Mouse (Mus musculus): ENCODE results near the gene Zbtb8b. TPM values are rescaled to one million over a fixed set of nuclear protein-coding genes. Genes with fewer than 3 reads are reported as not detected.
"Not testable (repeated sequence)": the region's sequence is repeated elsewhere in the genome, so short reads cannot be mapped to it uniquely, and the experiment has no call there.

Zbtb8b gene
- polyA plus RNA-seq, 1 experiment from 2014 or later: 1.7 TPM

DNA sequence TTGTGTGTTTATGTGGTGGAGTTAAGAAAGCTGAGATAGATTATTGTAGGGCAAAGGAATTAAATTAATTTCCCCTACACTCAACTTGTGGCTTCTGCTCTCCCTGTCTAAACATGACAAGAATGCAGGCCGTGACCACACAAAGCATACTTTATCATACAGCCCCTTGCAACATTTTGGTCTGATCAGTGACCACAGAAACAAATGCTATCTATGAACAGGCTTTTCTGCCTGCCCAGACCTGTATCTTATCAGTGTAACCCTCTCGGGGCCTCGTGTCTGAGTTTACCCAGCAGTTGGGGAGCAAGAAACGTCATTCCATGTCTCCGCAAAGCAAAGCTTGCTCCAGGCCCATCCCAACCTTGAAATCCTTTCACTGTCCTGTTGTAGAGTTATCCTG, 24.2 kb downstream of the Zbtb8b start:
- no peak for DNase-seq (ENCODE audit: low spot score)

DNA sequence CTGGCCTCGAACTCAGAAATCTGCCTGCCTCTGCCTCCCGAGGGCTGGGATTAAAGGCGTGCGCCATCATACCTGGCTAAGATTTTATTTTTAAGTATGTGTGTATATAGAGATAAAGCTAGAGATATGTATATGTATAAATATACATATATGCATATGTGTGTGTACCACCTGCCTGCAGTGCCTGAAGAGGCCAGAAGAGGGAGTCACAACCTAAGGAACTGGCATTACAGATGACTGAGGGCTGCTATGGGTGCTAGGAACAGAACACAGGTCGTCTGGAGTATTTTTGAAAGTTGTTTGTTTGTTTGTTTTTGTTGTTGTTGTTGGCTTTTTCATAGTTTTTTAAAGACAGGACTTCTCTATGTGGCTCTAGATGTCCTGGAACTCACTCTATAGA, 24.8 kb downstream of the Zbtb8b start:
- DNase-seq (ENCODE audit: low spot score): no peak

DNA sequence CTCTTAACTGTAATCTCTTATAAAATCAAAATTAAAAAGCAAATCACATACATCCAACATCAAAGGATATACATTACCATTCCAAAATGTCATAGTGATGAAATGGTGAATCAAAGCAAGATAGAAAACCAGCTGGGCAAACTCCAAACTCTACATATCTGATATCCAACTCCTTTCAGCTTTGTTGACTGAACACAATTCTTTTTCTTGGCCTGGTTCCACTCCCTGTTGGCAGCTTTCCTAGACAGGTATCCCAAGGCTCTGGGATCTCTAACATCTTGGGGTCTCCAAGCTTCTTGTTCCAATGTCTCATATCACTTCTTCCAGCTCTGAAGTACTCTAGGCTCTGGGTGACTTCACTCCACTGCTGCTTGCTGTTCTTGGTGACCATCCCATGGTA, 29.7 kb downstream of the Zbtb8b start:
- no peak for DNase-seq (ENCODE audit: low spot score)

DNA sequence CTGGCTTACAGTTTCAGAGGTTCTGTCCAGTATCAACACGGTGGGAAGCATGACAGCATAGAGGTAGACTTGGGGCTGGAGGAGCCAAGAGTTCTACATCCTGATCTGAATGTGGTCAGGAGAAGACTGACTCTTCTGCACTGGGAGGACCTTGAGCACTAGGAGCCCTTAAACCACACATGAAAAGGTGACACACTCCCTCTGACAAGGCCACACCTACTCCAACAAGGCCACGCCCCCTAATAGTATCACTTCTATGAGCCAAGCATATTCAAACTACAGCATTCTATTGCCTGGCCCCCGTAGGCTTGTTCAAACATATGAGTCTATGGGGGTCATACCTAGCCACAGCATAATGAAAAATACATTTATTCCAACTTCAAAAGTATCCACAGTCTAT, 30.1 kb downstream of the Zbtb8b start:
- not testable (repeated sequence) for DNase-seq (ENCODE audit: low spot score)

DNA sequence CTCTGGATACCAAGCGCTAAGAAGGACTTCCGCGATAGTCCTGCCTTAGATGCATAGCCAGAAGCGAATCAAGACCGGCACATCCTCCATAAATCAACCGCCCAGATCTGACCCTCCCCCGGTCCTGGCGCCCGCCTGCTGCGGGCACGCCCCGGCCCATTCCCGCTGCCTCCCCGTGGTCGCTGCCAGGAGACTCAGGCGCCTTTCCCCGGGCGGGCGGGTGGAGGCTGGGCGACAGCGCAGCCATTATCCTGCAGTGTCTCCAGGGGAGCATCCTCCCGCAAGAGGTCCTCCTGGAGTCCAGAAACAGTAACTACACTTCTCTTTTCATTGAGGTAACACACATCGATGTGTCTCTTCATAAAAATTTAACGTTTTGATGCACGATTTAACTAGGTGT, 34.2 kb downstream of the Zbtb8b start:
- peak; percentile 58 for DNase-seq (ENCODE audit: low spot score)

DNA sequence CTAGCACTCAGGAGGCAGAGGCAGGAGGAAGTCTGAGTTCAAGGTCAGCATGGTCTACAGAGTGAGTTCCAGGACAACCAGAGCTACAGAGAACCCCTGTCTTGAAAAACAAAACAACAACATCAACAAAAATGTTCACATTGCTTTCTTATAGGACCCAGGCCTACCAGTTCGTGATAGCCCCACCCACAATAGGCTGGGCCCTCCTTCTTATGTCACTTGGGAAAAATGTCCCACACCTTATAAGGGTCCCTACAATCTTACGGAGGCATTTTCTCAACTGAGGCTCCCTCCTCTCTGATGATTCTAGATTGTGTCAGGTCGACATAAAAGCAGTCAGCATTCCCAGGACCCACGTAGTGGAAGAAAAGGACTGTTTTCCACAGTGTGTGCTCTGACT, 40.8 kb downstream of the Zbtb8b start:
- DNase-seq (ENCODE audit: low spot score): no peak

DNA sequence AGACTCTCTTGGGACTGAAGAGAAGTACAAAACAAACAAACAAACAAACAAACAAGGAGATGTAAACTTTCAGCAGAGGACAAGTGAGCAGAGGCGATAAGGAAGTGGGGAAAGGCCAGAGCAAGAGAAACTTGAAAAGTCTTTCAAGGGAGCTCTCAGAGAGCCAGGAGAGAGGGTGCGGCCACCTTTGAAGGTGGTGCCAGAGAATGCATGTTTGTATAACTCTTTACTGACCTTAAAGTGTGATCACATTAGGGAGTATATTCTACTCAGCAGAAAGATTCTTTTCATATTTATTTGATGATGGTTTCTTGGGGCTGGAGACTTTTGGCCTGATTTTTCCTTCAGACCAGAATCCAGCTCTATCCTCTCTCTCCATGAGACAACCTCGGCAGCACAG, 43.7 kb downstream of the Zbtb8b start:
- DNase-seq (ENCODE audit: low spot score): no peak

DNA sequence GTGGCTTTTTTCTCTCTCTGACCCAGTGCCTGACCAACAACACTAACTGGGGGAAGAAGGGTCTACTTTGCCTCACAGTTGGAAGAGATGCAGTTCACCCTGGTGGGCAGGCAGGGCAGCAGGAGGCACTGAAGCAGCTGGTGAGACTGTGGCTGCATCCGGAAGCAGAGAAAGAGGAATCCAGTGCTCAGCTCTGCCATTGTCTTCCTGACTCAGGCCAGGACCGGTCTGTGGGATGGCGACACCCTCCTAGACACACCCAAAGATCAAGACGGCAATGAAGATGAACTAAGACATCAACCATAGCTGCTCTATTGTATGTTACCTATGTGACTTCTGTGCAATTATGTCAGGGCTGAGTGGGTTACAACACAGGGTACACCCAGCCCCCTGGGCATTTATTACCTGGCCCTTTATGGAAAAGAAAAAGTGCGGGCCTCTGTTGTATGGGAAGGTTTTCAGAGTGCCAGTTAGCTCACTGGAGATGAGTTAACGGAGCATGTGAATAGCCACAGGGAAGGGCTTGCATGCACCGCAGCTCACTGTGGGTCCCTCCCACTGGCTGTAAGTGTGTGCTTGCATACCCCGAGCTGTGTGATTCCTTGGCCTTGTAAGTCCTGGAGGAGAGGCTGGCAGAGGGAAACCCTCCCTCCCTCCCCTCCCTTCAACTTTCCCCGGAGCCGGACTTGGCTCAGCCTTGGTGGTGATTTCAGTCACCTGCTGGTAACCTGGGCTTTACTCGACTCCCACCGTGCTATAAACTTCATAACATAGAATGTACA, 46.4 kb downstream of the Zbtb8b start:
- no peak for DNase-seq (ENCODE audit: low spot score)

DNA sequence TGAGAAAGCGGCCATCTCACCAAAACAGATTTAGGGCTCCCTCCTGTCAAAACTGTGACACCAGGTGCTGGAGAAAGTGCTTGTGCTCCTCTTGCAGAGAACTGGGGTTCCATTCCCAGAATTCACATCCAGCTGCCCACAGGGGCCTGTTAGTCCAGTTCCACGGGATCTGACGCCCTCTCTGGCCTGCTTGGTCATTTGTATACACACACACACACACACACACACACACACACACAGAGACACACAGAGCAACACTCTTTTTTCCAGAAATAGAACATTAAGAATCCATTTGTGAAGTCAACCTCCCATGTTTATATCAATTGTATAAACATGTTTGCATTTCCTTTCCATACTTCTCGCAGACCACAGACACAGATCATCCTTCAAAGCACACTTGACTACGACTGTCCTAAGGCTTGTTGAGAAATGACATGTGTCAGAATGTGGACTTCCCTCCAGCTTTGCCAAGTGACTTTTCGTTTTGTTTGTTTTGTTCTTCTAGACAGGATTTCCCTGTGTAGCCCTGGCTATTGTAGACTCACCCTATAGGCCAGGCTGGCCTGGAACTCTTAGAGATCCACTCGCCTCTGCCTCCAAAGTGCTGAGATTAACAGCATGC, 49.6 kb downstream of the Zbtb8b start:
- DNase-seq (ENCODE audit: low spot score): no peak

DNA sequence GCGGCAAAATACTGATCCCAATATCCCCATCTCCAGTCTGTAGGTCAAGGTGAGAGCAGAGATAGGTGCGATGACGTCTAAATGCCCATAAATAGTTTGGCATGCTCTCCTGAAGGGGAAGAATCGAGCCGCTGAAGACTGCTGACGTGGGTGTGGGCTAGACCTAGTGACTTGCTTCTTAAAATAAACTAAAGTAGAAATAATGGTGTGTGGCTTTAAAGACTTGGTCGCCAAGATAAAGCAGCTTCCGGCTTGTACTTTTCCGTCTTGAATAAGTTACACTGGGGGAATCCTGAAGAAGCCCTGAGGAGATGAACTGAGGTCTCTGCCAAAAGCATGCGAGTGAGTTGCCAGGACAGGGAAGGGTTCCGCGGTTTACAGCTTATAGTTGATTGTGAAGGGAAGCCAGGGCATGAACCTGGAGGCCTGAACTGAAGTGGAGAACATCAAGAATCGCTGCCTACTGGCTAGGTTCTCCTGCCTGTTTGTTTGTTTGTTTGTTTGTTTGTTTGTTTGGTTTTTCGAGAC, 50.4 kb downstream of the Zbtb8b start:
- DNase-seq (ENCODE audit: low spot score): no peak

DNA sequence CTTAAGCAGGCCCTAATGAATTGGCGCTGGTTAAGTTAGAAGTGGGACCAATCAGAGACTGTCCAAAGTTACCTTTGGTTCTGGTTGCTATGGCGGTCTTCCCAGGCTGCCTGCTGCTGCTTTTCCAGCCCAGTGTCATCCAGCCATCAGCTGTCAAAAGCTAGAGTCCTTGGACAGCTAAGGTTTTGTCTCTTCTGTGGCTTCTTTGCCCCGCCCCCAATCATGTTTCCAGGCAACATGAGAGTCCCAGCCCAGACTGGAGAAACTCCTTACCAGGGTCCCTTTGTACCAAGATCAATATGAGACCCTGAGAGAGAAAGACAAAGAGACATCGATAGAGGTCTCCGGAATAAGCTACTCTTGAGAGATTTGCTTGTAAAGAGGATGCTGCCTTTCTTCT, 52.2 kb downstream of the Zbtb8b start:
- DNase-seq (ENCODE audit: low spot score): no peak

DNA sequence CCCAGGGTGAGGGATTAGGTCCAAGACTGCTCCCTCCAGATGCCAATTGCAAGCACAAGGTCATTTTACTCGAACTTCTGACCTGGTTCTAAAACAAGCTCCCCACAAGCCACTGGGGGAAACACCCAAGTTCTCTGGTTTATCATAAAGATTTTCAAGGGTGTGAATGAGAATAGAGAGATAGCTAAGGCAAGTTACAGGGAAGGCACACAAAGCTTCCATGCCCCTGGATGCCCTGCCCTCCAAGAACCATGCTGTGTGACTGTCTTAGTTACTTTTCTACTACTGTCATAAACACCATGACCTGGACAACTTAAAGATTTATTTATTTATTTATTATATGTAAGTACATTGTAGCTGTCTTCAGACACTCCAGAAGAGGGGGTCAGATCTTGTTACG, 53.7 kb downstream of the Zbtb8b start:
- no peak for DNase-seq (ENCODE audit: low spot score)

DNA sequence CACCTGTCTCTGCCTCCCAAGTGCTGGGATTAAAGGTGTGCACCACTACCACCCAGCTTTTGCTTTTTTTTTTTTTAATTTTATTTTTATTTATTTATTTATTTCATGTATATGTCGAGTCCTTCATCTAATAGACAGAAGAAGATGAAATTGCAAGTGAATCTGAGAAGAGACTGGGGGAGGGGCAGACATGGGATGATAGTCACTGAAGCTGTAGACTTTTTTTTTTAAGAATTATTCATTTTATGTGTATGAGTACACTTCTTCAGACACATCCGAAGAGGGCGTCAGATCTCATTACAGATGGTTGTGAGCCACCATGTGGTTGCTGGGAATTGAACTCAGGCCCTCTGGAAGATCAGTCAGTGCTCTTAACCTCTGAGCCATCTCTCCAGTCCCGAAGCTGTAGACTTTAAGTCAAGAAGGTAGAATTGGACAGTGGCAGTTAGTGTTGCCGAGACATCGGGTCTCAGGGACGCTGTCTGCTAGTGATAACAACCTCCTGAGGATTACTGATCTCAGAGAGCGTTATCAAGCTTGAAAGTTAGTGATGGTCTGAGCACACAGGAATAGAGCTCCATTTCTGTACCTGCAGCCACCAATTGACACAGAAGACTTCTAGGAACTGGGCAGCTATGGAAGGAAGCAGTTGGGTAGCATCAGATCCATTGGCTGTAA, 54.2 kb downstream of the Zbtb8b start:
- no peak for DNase-seq (ENCODE audit: low spot score)

DNA sequence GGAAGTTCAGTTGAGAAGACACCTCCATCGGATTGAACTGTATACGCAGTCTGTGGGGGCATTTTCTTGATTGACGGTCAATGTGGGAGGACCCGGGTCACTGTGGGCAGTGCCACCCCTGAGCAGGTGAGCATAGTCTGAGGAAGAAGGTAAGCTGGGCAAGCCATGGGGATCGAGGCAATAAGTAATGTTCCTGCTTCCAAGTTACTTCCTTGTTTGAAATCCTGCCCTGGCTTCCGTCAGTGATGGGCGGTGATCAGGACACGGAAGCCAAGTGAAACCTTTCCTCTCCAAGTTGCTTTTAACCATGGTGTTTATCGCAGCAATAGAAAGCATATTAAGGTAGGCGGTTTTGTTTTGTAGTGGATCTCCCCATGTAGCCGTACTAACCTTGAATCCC, 55.0 kb downstream of the Zbtb8b start:
- no peak for DNase-seq (ENCODE audit: low spot score)

DNA sequence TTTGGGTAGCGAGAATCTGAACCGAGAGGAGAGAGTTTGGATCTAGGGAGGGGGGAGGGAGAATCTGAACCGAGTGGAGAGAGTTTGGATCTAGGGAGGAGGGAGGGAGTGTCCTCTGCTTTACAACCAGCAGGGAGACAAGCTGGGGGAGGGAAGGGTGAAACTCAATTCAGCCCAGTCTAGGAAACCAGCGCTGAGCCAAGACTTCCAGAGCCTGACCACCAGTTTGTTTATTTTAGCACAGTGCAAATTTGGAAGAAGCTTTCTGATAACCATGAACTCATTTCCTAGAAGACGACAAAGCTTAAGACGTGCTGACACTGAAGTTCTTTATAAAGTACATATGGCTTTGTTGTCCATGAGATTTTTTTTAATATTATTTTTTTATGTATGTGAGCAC, 56.2 kb downstream of the Zbtb8b start:
- DNase-seq (ENCODE audit: low spot score): no peak

DNA sequence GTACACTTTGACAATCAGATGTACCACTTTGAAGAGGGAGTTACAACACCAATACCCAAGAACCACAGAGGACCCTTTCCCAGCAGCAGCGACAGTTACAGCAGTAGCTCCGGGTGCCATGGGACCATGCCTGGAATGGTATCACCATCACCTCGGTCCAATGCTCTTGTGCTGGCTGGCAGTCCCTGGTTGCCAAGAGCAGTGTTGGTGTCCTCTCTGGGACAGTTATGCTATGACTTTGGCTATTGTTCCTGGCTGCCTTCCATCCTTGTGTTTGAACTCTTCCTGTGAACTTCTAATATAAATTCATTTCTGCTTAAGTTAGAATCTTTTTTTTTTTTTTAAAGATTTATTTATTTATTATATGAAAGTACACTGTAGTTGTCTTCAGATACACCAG, 57.1 kb downstream of the Zbtb8b start:
- DNase-seq (ENCODE audit: low spot score): no peak

DNA sequence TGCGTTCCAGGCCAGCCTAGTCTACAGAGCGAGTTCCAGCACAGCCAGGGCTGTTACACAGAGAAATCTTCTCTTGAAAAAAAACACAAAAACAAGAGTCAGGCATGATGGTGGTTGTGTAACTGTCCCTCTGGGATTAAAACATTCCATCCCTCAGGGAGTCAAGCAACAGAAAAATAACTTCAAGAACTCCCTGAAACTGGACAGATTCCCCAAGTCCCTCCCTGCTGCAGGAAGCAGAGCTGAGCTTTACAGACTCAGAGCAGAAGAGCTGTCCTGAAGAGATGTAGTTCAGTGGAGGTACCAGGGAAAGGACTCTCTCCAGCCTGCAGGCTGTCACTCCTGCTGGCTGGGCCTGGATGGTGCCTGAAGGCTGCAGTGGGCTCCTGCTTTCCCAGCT, 58.2 kb downstream of the Zbtb8b start:
- no peak for DNase-seq (ENCODE audit: low spot score)

DNA sequence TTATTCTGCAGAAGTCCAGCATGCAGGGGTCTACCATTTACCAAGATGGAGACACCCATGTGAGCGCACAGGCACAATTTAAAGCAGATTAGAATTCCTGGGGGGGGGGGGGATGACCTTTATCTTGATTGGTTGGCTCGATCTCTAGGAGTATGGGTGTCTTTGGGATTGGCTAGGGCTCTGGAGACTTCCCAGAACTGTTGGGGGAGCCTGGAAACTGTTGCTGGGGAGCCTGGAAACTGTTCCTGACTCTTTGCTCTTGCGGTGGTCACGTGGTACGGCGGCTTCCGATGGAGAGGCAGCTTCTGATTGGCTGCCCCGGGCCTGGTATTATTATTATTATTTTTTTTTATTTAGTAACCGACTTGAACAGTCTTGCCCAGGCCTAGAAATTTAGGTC, 58.6 kb downstream of the Zbtb8b start:
- DNase-seq (ENCODE audit: low spot score): no peak

DNA sequence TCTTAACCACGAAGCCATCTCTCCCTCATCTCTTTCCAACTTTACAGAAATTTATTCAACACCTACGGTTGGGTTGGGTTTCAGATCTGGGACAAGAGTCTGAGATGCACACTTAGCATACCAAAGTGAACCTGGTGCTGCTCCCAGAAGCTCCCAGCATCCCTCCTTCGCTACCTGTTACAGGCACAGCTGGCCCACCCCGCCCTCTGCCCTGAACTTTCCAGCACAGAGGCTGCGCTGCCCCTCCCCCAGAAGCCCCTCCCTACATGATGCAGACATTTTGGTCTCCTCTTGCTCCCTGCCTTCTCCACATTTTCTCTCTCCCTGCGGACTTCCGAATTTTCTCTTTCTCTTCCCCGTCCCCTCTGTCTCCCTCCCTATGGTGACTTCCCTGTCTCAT, 59.5 kb downstream of the Zbtb8b start:
- no peak for DNase-seq (ENCODE audit: low spot score)

DNA sequence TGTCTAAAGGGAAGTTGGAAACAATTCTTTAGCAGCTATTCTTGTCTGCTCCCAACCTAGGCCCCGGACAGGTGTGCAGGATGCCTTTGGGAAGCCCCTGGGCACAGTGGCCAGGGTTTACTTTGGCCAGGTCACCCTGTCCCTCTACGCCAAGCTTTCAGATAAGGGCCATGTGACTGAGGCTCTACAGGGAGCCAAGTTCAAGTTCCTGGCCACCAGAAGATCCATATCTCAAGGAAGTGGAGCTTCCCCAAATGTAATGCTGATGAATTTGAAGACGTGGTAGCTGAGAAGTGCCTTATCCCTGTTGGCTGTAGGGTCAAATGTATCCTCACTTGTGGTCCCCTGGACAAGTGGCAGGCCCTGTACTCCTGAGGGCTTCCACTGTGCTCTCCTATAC, 60.8 kb downstream of the Zbtb8b start:
- no peak for DNase-seq (ENCODE audit: low spot score)

DNA sequence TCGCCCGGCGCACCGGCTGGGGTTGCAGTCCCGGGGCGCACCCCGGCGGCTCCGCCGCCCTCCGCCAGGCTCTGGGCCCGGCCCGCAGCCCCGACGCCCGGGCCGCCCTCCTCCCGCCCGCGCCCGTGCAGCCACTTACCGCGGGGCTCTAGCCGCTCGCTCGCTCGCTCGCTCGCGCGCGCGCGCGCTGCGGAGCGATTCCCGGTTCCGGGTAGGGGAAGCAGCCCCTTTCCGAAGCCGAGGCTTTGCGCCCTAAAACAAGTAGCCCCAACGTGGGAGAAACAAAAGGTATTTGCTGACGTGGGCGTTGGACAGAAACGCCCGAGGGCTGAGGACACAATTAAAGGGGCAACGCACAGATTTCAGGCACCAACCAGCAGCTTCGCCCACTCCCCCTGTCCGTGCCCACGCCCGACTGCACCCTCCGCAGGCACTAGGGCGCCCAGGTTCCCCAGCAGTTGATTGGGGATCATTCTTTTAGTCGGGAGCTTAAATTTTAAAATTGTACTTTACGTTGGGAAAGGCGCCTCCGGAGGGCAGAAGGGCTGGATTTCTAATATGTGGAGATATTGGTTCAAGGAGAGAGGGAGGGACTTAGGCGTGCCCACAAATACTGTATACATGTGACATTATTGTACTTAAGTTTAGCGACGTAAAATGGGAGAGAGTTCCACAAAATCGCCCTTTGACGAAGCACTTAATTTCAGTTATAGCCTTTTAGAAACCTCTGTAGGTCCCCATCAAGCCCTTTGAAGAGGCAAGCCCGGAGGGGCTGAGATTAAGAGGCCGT, 62.9 kb downstream of the Zbtb8b start, which contains the start of gene Zbtb8a:
TSS of gene Zbtb8a (minus strand) at position 516 of the 790 bp plus-strand sequence.
- DNase-seq (ENCODE audit: low spot score): peak; percentile 49
